Mouse (Mus musculus) testis, postnatal 10 days (tissue): ENCODE measurements at regions not wholly inside any gene's neighbourhood (a gene's known extent, or its start where the extent isn't known, plus 50 kb on each side); places are given as distances from the start of the nearest gene placed in this dataset.
A peak's percentile ranks its signal among the peaks of the same experiment; 100 is the strongest.

Experiments
- DNase-seq: peaks from one replicate; pipeline ENCODE4 v3.0.0; 2021; ENCODE audit warnings: low spot score

DNA sequence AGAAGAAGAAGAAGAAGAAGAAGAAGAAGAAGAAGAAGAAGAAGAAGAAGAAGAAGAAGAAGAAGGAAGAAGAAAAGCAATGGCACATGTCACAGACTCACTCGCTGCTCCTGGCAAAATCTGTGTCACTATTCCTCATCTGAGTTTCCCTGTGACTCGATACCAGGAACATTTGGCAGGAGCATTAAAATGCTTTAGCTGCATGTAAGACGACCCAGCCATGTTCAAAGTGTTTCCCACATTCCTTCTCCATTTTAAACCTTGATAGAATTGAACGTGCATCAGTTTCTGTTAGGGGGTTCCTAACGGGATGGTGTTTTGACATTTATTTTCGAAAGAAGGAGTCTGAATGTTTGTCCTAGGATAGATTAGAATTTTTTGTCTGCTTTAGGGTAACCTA is 51.2 kb upstream of the Pja2 start:
- no peak for DNase-seq

DNA sequence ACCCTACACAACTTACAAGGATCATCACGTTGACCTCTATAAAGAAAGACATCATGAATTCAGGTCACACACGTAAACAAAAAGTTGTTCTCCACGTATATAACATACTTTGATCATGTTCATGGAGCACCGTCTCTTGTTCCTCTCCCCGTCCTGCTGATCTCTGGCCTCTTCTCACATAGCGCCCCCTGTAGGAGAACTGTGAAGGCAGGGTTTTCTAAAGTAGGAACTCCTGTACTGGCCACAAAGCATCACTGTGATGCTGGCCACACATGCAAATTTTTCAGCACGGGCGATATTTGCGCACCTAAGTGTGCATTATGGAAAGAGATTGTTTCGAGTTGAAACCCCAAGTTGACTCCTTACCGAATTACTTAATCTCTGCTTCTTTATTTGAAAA is 51.9 kb upstream of the Pja2 start:
- DNase-seq = no peak

DNA sequence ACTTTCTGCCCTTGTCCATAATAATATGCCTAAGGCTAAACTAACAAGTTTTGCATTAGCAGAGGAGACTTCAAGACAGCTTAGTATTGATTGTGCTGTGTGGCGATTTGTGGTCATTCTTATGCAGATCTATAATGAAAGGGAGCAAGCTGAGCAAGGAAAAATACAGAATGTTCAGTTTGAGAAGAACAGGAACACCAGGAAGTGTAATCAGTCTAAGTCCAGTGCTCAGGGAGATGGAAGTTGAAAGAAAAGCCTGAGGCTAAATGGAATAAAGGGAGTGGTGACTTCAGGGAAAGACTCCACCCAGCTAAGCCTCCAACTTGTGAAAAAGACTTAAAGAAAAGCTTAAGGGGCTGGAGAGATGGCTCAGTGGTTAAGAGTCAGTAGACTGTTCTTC is 58.6 kb upstream of the Pja2 start:
- DNase-seq = no peak

DNA sequence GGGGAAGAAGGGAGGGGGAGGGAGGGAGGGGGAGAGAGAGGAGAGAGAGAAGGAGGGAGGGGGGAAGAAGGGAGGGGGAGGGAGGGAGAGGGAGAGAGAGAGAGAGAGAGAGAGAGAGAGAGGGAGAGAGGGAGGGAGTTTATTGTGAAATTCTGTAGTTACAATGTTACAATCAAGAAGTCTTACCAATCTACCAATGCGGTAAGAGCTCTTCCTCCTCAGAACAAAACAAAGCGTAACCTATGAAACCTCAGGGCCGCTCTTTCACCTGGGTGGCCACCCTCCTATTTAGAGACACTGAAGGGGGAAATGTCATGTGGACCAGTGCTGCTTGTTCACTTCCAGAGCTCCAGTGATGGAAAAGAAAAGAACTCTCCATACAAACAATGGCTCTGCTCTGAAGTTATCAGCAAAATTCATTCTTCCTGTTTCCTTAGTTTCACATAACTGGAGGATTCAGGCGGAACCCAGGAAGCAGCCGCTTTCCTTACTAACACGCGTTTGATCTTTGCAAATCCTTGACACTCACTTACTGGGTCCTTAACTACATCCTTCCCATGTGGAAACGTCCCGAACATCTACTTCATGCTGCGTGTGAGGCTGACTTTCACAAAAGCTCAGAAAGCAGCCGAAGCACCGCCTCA is 65.7 kb upstream of the Pja2 start:
- no peak for DNase-seq

- no peak for DNase-seq
Observed at GRCm38 (mm10) chr17:64398114-64398692, 66.5 kb upstream of the Pja2 start.

GRCm38 (mm10) chr17:64398708-64399107 is 67.0 kb upstream of the Pja2 start:
- DNase-seq = no peak

GRCm38 (mm10) chr17:64406742-64407254 is 75.1 kb upstream of the Pja2 start:
- DNase-seq = no peak

- DNase-seq = no peak
Observed at GRCm38 (mm10) chr17:64407255-64408011, 75.7 kb upstream of the Pja2 start.

DNA sequence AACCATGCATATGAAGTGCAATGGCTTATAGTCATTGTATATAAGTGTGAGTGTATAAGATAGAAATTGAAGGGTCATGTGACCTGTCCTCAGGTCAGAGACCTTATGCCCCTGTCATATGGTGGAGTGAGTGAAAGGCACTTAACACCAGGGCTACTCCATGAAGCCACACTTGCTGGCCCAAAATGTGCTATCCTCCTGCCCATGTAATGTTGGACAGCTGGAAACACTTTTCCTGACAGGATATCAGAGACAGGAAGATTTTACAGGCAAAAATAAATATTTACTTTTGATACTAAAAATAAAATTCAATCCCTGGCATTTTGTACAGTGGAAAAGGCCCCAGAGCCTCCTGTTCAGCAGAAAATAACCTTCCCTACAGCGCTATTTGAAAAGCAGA is 94.1 kb upstream of the Pja2 start:
- DNase-seq = no peak

DNA sequence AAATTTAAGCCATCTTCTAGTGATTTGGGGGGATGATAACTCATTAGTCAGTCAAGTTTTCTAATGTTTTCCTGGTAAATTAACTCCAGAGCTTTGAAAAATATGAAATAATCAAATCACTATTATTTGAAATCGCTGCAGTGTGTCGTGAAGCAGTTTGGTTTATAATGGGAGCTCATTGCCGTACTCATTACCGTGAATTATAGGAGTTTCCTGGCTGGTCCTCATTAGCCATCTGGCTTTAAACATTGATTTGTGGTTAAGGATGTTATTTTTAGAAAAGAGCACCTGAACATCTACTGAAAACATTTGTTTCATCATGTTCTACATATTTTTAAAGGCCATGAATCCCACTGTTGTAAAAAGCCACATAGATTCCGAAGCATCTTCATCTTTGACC is 94.8 kb upstream of the Pja2 start:
- no peak for DNase-seq

- no peak for DNase-seq
Observed at GRCm38 (mm10) chr17:64439571-64439970, 107.9 kb upstream of the Pja2 start.

DNA sequence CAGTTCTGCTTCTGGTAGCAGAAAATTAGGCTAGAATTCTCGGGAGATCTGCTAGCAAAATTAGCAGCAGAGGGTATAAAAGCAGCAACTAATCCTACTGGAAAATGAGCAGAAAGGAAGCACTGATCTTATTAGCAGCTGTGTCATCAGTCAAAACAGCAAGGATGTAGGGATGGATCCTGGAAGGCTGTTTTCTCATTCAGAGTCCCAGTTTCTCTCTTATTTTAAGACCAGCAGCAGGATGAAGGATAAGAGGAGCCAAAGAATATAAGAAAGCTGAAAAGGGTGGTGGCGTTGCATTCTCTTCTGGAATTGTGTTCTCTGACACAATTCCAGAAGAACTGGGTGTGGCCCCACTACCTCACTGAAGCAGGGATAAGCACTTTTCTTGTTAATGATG is 123.0 kb upstream of the Pja2 start:
- no peak for DNase-seq

DNA sequence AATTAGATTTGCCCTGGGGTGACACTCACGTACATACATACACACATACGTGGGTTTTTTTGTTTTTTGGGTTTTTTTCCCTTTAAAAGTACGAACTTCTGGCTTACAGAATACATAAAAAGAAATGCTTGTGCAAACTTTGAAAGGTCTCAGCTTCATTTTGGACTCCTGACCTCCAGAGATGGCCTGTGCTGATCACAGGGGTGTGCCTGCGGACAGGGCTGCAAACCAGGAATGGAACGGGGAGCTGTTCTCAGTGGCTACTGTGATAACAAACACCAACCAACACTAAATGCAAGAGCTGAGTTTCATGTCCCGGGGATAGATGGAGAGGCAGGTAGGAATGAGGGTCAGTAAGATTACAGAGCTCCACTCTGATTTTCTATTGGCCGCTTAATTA is 134.3 kb upstream of the Man2a1 start:
- no peak for DNase-seq

- no peak for DNase-seq
Observed at GRCm38 (mm10) chr17:64466746-64467145, 133.8 kb upstream of the Man2a1 start.

GRCm38 (mm10) chr17:64467297-64467696 is 133.2 kb upstream of the Man2a1 start:
- DNase-seq = no peak

- DNase-seq = no peak
Observed at GRCm38 (mm10) chr17:64469754-64470400, 130.7 kb upstream of the Man2a1 start.

- DNase-seq = no peak
Observed at GRCm38 (mm10) chr17:64480607-64481038, 119.9 kb upstream of the Man2a1 start.

DNA sequence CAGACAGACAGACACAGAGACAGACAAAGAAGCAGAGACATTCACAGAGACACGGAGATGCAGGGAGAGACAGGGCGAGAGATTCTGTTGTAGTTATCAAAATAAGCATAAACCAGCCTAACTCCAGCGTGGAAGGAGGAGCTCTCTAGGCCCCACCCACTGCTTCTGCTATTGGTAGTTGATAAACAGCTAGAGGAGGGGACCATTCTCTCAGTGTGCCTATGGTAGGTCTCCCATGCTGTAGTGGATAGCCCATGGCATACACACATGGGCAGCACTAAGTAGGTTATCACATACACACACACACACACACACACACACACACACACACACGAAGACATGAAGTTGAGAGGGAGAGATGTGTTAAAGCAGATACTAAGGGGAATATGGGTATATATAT is 115.7 kb upstream of the Man2a1 start:
- no peak for DNase-seq

- no peak for DNase-seq
Observed at GRCm38 (mm10) chr17:64489769-64490335, 110.7 kb upstream of the Man2a1 start.

GRCm38 (mm10) chr17:64490664-64491063 is 109.9 kb upstream of the Man2a1 start:
- DNase-seq = no peak

GRCm38 (mm10) chr17:64491922-64492353 is 108.6 kb upstream of the Man2a1 start:
- DNase-seq = no peak

DNA sequence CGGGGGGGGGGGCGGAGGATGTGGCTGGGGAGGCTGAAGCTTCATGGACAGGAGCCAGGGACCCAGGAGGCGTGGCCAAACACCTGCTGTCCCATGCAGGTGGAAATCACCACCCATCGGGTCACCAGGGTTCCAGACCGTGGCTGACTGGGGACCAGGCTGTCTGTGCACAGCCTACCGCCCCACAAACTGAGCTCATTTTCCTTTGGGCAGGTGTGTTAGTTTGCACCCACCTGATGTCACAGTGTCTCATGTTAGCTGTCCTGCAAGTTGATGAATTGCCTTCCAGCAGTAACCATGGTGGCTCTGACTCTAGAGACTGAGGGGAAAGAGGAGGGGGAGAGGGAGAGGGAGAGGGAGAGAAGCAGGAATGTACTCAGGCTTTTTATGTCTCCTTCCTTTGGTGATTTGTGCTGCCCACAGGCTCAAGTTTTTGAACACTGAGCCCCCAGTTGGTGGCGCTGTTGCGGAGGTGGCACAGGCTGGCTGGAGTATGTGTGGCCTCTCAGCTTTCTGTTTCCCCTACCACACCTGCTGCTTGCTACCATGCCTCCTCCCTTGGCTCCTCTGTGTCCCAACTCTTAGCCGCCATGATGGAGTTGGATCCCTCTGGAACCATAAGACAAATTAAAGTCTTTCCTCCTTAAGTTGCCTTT is 107.8 kb upstream of the Man2a1 start:
- DNase-seq = peak; percentile 77
